Mouse (Mus musculus): ENCODE results near the gene Mapkap1. TPM values are rescaled to one million over a fixed set of nuclear protein-coding genes. Genes with fewer than 3 reads are reported as not detected.

The Mapkap1 gene
- polyA plus RNA-seq (2015; fragmentation: Nextera tagmentation; extraction: Ambion mirVana), result 57.8 and 61.0 TPM in 2 replicates

- WGBS, result under 1% methylated on average over 68 of the region's 68 CpGs
These were observed at the start of gene Mapkap1 for GRCm38 (mm10) chr2:34406601-34407464. Mapkap1 (plus strand) TSS chr2:34406771.

GRCm38 (mm10) chr2:34363678-34364077 lies 42.9 kb upstream of the Mapkap1 start:
- 42% methylated on average over 1 of the region's 1 CpGs for WGBS
- no peak for DNase-seq (ENCODE audit: low spot score)

More at GRCm38 (mm10) chr2:34406601-34407464, at the start of gene Mapkap1:
- Histone ChIP-seq H3K27me3 (ENCODE audit: control insufficient read depth, insufficient read depth, low read length) (no peaks in the 10 kb centered on the region), H3K27ac (replicated peaks) (peak within 1 kb of the TSS; percentile 81), H3K4me3 (ENCODE audit: low read depth, low read length) (peak within 1 kb of the TSS; percentile 96), H3K9ac (ENCODE audit: low read length) (peak within 1 kb of the TSS; percentile 95), H3K4me1 (replicated peaks; ENCODE audit: control insufficient read depth, insufficient read depth) (0 out of 2 replicates have a peak, but pooled peaks cover 2% of the 10 kb centered on the region), H3K9me3 (ENCODE audit: control insufficient read depth, low read length) (no peaks in the 10 kb centered on the region), H3K36me3 (ENCODE audit: control insufficient read depth, insufficient read depth, low read length) (0 out of 2 replicates have a peak, but pooled peaks cover 2% of the 10 kb centered on the region), H3K4me2 (replicated peaks; ENCODE audit: low read depth) (peak within 1 kb of the TSS; percentile 76)
- peak; percentile 99 for ATAC-seq (ENCODE audit: low FRiP score, low TSS enrichment)
- peak; percentile 99 for DNase-seq (ENCODE audit: low spot score)
- no peak for TF ChIP-seq EP300 (optimal IDR thresholded peaks at IDR 0.05)
- no peak; the same call in 1 of the 2 replicates for TF ChIP-seq CTCF (IDR thresholded peaks at IDR 0.05; ENCODE audit: low read depth)

GRCm38 (mm10) chr2:34367024-34367423 lies 39.5 kb upstream of the Mapkap1 start:
- Histone ChIP-seq H3K9ac (ENCODE audit: low read length) (no peak overlapping the region), H3K9me3 (ENCODE audit: control insufficient read depth, low read length) (no peaks in the 10 kb centered on the region), H3K4me1 (replicated peaks; ENCODE audit: control insufficient read depth, insufficient read depth) (no peaks in the 10 kb centered on the region), H3K36me3 (ENCODE audit: control insufficient read depth, insufficient read depth, low read length) (no peaks in the 10 kb centered on the region), H3K4me3 (ENCODE audit: low read depth, low read length) (no peak overlapping the region), H3K27me3 (ENCODE audit: control insufficient read depth, insufficient read depth, low read length) (no peaks in the 10 kb centered on the region), H3K4me2 (replicated peaks; ENCODE audit: low read depth) (no peak overlapping the region), H3K27ac (replicated peaks) (no peak overlapping the region)
- DNase-seq (ENCODE audit: low spot score) (no peak), ATAC-seq (ENCODE audit: low FRiP score, low TSS enrichment) (no peak)
- 56% methylated on average over 2 of the region's 2 CpGs for WGBS
- TF ChIP-seq CTCF (IDR thresholded peaks at IDR 0.05; ENCODE audit: low read depth) (no peak), EP300 (optimal IDR thresholded peaks at IDR 0.05) (no peak)

More at GRCm38 (mm10) chr2:34363678-34364077, 42.9 kb upstream of the Mapkap1 start:
- Histone ChIP-seq H3K36me3 (ENCODE audit: control insufficient read depth, insufficient read depth, low read length) (no peaks in the 10 kb centered on the region), H3K27me3 (ENCODE audit: control insufficient read depth, insufficient read depth, low read length) (no peaks in the 10 kb centered on the region), H3K4me1 (replicated peaks; ENCODE audit: control insufficient read depth, insufficient read depth) (no peaks in the 10 kb centered on the region), H3K4me3 (ENCODE audit: low read depth, low read length) (no peak overlapping the region), H3K4me2 (replicated peaks; ENCODE audit: low read depth) (no peak overlapping the region), H3K27ac (replicated peaks) (no peak overlapping the region), H3K9ac (ENCODE audit: low read length) (no peak overlapping the region), H3K9me3 (ENCODE audit: control insufficient read depth, low read length) (no peaks in the 10 kb centered on the region)
- ATAC-seq (ENCODE audit: low FRiP score, low TSS enrichment), result no peak
- TF ChIP-seq CTCF (IDR thresholded peaks at IDR 0.05; ENCODE audit: low read depth), result no peak
- no peak for TF ChIP-seq EP300 (optimal IDR thresholded peaks at IDR 0.05)

GRCm38 (mm10) chr2:34368396-34368795 lies 38.2 kb upstream of the Mapkap1 start:
- Histone ChIP-seq H3K4me2 (replicated peaks; ENCODE audit: low read depth) (peak overlapping the region; percentile 28), H3K27ac (replicated peaks) (0 out of 2 replicates have a peak overlapping the region, but pooled peaks have one; percentile 13), H3K36me3 (ENCODE audit: control insufficient read depth, insufficient read depth, low read length) (no peaks in the 10 kb centered on the region), H3K9me3 (ENCODE audit: control insufficient read depth, low read length) (no peaks in the 10 kb centered on the region), H3K4me1 (replicated peaks; ENCODE audit: control insufficient read depth, insufficient read depth) (no peaks in the 10 kb centered on the region), H3K4me3 (ENCODE audit: low read depth, low read length) (no peak overlapping the region), H3K9ac (ENCODE audit: low read length) (no peak overlapping the region), H3K27me3 (ENCODE audit: control insufficient read depth, insufficient read depth, low read length) (no peaks in the 10 kb centered on the region)
- DNase-seq (ENCODE audit: low spot score), result no peak
- no peak for ATAC-seq (ENCODE audit: low FRiP score, low TSS enrichment)
- no peak for TF ChIP-seq CTCF (IDR thresholded peaks at IDR 0.05; ENCODE audit: low read depth)
- TF ChIP-seq EP300 (optimal IDR thresholded peaks at IDR 0.05), result no peak
- WGBS, result 17% methylated on average over 6 of the region's 6 CpGs

GRCm38 (mm10) chr2:34370349-34370724 lies 36.2 kb upstream of the Mapkap1 start:
- peak overlapping the region; percentile 89 for H3K4me3 ChIP-seq (ENCODE audit: low read depth, low read length)
- ATAC-seq (ENCODE audit: low FRiP score, low TSS enrichment), result no peak
- no peaks in the 10 kb centered on the region for H3K9me3 ChIP-seq (ENCODE audit: control insufficient read depth, low read length)
- no peak overlapping the region; the same call in 1 of the 2 replicates for H3K27ac ChIP-seq (replicated peaks)
- peak overlapping the region; percentile 97 for H3K4me2 ChIP-seq (replicated peaks; ENCODE audit: low read depth)
- H3K4me1 ChIP-seq (replicated peaks; ENCODE audit: control insufficient read depth, insufficient read depth), result no peaks in the 10 kb centered on the region
- no peak for DNase-seq (ENCODE audit: low spot score)
- no peaks in the 10 kb centered on the region for H3K36me3 ChIP-seq (ENCODE audit: control insufficient read depth, insufficient read depth, low read length)
- TF ChIP-seq EP300 (optimal IDR thresholded peaks at IDR 0.05), result no peak
- TF ChIP-seq CTCF (IDR thresholded peaks at IDR 0.05; ENCODE audit: low read depth), result no peak
- no peaks in the 10 kb centered on the region for H3K27me3 ChIP-seq (ENCODE audit: control insufficient read depth, insufficient read depth, low read length)
- H3K9ac ChIP-seq (ENCODE audit: low read length), result no peak overlapping the region
- 36% methylated on average over 7 of the region's 7 CpGs for WGBS

All from stomach, postnatal 0 days (tissue).